Mouse (Mus musculus): ENCODE results near the gene Tmem245.

GRCm38 (mm10) chr4:56848044-56848443 lies 99.2 kb downstream of the Tmem245 start:
- TF ChIP-seq CTCF (IDR thresholded peaks at IDR 0.05) (no peak), EP300 (IDR thresholded peaks at IDR 0.05) (no peak)

Measured in lung, postnatal 0 days (tissue).